ENCODE assay signal across 9 mouse cellular contexts in the genomic region with DNA sequence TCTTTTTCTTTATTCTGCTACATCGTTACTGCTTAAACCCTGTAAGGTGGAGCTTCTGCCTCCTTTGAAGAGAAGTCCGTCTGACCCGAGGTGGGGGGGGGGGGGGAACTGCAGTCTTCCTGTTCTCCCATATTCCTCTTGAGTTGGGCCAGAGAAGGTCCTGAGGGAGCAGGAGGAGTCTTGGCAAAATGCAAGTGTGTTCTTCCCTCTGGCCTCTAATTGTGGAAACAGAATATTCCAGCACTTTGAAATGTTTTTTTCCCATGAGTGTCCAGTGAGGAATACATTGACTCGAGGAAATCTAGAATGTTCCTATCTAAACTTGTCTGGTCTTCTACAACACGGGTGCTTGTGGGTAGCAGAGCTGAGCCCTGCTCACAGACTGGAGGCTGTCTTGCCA.
"Had no signal": no experiment of that assay in that cellular context is flagged by ENCODE, and none has a peak within 500 bp of the region (broad histone marks: within the 10 kb centered on the region; RNA-seq: fewer than 3 reads in every experiment).

No protein-coding gene starts in this region.

- DNase-seq: kidney, postnatal 36 days; lung, adult 18-20 months; right cerebral cortex, postnatal 14 days; thymus, postnatal 4 days had no signal

- H3K27ac ChIP-seq: kidney, postnatal 0 days; liver, embryonic 14.5 days; midbrain, embryonic 12.5 days; stomach, postnatal 0 days had no signal

- H3K4me3 ChIP-seq: limb, embryonic 12.5 days; midbrain, embryonic 12.5 days had no signal

- H3K27me3 ChIP-seq: limb, embryonic 12.5 days; midbrain, embryonic 12.5 days had no signal

- H3K36me3 ChIP-seq: limb, embryonic 12.5 days; midbrain, embryonic 12.5 days had no signal

- H3K9ac ChIP-seq: limb, embryonic 12.5 days; liver, embryonic 14.5 days; midbrain, embryonic 12.5 days had no signal
